Mouse (Mus musculus) neural tube, embryonic 10.5 days (tissue): ENCODE data around the gene Adamts10.

Source experiments
- DNase-seq: peaks from one replicate; pipeline ENCODE4 v3.0.0-alpha.2; 2017; ENCODE audit warnings: low spot score; ENCODE audit errors: extremely low spot score

The Adamts10 gene

GRCm38 (mm10) chr17:33554536-33554935, 30.5 kb downstream of the Adamts10 start:
- DNase-seq, result no peak

GRCm38 (mm10) chr17:33555223-33555855, 31.3 kb downstream of the Adamts10 start, which contains the start of gene Myo1f:
Myo1f (plus strand) TSS chr17:33555707.
- DNase-seq, result no peak

- no peak for DNase-seq
Observed at GRCm38 (mm10) chr17:33557922-33558321, 33.9 kb downstream of the Adamts10 start.

- no peak for DNase-seq
Observed at GRCm38 (mm10) chr17:33563527-33564076, 39.6 kb downstream of the Adamts10 start.

GRCm38 (mm10) chr17:33564599-33564998, 40.6 kb downstream of the Adamts10 start:
- no peak for DNase-seq

GRCm38 (mm10) chr17:33566182-33566581, 42.2 kb downstream of the Adamts10 start:
- DNase-seq, result no peak

GRCm38 (mm10) chr17:33584061-33584460, 60.1 kb downstream of the Adamts10 start:
- DNase-seq, result no peak

GRCm38 (mm10) chr17:33586011-33586410, 62.0 kb downstream of the Adamts10 start:
- DNase-seq, result no peak

- no peak for DNase-seq
Observed at GRCm38 (mm10) chr17:33597271-33597670, 73.3 kb downstream of the Adamts10 start.

GRCm38 (mm10) chr17:33598506-33598905, 74.5 kb downstream of the Adamts10 start:
- DNase-seq, result no peak

- no peak for DNase-seq
Observed at GRCm38 (mm10) chr17:33599836-33600475, 76.0 kb downstream of the Adamts10 start.

GRCm38 (mm10) chr17:33600831-33601230, 76.8 kb downstream of the Adamts10 start:
- DNase-seq, result no peak

GRCm38 (mm10) chr17:33601947-33602346, 77.9 kb downstream of the Adamts10 start:
- no peak for DNase-seq
